Mouse (Mus musculus) CH12.LX (cell line): Measurements from ENCODE around the gene Daxx.
"Not testable (repeated sequence)": the region's sequence is repeated elsewhere in the genome, so short reads cannot be mapped to it uniquely, and the experiment has no call there.

ENCODE experiments used
- CHD1 ChIP-seq: IDR thresholded peaks from 2 replicates; pipeline ENCODE4 v1.6.1; 2012; ENCODE audit warnings: low read depth, low read length, improper control_type of control experiment, inconsistent platforms
- CTCF ChIP-seq, 2 experiments: IDR thresholded peaks in 1 of 2; conservative IDR thresholded peaks in 1 of 2; 2 replicates each; pipeline ENCODE4 v1.5.1; 2011 to 2012; ENCODE audit warnings: low read depth in 2 of 2, low read length in 2 of 2, improper control_type of control experiment in 1 of 2, inconsistent platforms in 1 of 2, mild to moderate bottlenecking in 1 of 2, moderate library complexity in 1 of 2
- EP300 ChIP-seq: IDR thresholded peaks from 2 replicates; pipeline ENCODE4 v1.6.1; 2011; ENCODE audit warnings: low read length, improper control_type of control experiment
- MAFK ChIP-seq: IDR thresholded peaks from 2 replicates; pipeline ENCODE4 v1.6.1; 2011; ENCODE audit warnings: low read length, improper control_type of control experiment; ENCODE audit not compliant: insufficient replicate concordance
- MYC ChIP-seq: IDR thresholded peaks from 2 replicates; pipeline ENCODE4 v1.6.1; 2011; ENCODE audit warnings: low read depth, mild to moderate bottlenecking, improper control_type of control experiment, low read length
- NRF1 ChIP-seq: IDR thresholded peaks from 2 replicates; pipeline ENCODE4 v1.6.1; 2014; ENCODE audit warnings: low read depth, mild to moderate bottlenecking, inconsistent platforms, low read length, improper control_type of control experiment, moderate library complexity
- POLR2AphosphoS2 ChIP-seq: IDR thresholded peaks from 2 replicates; pipeline ENCODE4 v1.6.1; 2011; ENCODE audit warnings: low read depth, low read length, improper control_type of control experiment
- RCOR1 ChIP-seq: conservative IDR thresholded peaks from 2 replicates; pipeline ENCODE4 v1.6.1; 2012; ENCODE audit warnings: low read depth, mild to moderate bottlenecking, inconsistent platforms, low read length, improper control_type of control experiment
- SMC3 ChIP-seq: IDR thresholded peaks from 2 replicates; pipeline ENCODE4 v1.6.1; 2011; ENCODE audit warnings: low read depth, low read length, improper control_type of control experiment
- TBP ChIP-seq: conservative IDR thresholded peaks from 2 replicates; pipeline ENCODE4 v1.6.1; 2011; ENCODE audit warnings: low read depth, low read length, improper control_type of control experiment
- TCF12 ChIP-seq: IDR thresholded peaks from 2 replicates; pipeline ENCODE4 v1.6.1; 2014; ENCODE audit warnings: low read depth, mild to moderate bottlenecking, inconsistent platforms, low read length, improper control_type of control experiment
- USF1 ChIP-seq: IDR thresholded peaks from 2 replicates; pipeline ENCODE4 v1.6.1; 2014; ENCODE audit warnings: low read depth, mild to moderate bottlenecking, inconsistent platforms, low read length, improper control_type of control experiment
- ZC3H11A ChIP-seq: IDR thresholded peaks from 2 replicates; pipeline ENCODE4 v1.6.1; 2012; ENCODE audit warnings: low read depth, mild to moderate bottlenecking, inconsistent platforms, low read length, improper control_type of control experiment
- ZNF384 ChIP-seq: IDR thresholded peaks from 2 replicates; pipeline ENCODE4 v1.6.1; 2012; ENCODE audit warnings: low read depth, low read length, improper control_type of control experiment, inconsistent platforms

DNA sequence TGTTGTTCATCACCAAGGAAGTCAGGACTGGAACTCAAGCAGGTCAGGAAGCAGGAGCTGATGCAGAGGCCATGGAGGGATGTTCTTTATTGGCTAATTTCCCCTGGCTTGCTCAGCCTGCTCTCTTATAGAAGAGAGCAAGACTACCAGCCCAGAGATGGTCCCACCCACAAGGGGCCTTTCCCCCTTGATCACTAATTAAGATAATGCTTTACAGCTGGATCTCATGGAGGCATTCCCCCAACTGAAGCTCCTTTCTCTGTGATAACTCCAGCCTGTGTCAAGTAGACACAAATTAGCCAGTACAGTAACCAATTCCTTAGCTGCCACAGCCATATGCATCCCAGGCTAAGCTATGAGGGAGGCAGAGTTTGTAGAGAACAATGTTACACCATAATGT, 21.0 kb upstream of the Daxx start:
- TF ChIP-seq TBP; CTCF (conservative IDR thresholded peaks at IDR 0.05 in 1 of 2, IDR thresholded peaks at IDR 0.05 in 1 of 2; ENCODE audit: low read depth in 2 of 2, low read length in 2 of 2); RCOR1; ZC3H11A; ZNF384; CHD1; MYC; NRF1; EP300; TCF12; SMC3; USF1; MAFK; POLR2AphosphoS2: not testable (repeated sequence)
